In the genomic region with DNA sequence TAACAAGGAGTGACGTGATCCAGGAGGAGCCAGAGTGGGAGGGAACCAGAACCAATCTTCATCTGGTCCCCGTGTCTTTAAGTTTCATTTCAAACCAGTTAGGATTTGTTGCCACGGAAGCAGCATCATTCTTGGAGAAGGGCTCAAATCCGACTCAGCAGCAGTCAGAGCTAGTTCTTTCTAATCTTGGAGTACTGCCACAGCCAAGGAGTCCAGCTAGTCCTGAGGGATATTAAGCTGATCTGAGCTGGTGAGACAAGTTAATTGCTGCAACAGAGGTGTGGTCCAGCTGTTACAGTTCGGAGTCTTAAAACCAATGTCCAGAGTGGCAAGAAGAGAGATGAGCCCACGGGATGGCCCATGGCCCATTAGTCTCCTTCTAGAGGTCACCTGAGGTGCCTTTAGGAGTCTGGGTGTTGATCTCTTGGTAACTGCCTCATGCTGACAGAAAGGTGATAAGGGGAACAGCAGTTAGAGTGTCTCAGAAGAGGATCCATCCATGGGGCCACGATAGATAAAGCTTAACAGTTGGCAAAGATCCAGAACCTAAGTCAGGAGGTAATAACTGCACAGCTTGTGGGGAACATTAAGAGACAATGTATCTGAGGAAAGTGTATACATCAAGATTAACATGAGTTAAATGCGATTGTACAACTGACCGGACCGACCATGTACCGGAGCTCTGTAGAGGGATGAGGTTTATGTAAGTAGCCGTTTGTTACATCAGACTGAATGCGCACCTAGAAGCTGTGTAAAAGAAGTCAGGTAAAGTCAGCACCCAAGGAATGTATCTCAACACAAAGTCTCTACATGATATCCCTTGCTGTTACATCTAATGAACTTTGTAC, we compare ENCODE assay signal across 26 mouse cellular contexts. TPM values are rescaled to one million over a fixed set of nuclear protein-coding genes. Genes with fewer than 3 reads are reported as not detected.
DNase-seq lines count a peak whose midpoint lies in the region; ATAC-seq and TF ChIP-seq lines count a peak whose summit lies in the region.
"Had no signal": no experiment of that assay in that cellular context is flagged by ENCODE, and none has a peak within 500 bp of the region (broad histone marks: within the 10 kb centered on the region; RNA-seq: fewer than 3 reads in every experiment).

No protein-coding gene starts in this region.

- no peak overlapping the region for H3K27ac ChIP-seq in liver, postnatal 0 days (ENCODE audit: low read depth)
- no peak overlapping the region for H3K27ac ChIP-seq in hindbrain, embryonic 13.5 days
- H3K27ac ChIP-seq in forebrain, embryonic 11.5 days (ENCODE audit: low read depth, low read length) = no peak overlapping the region
- H3K27ac ChIP-seq: embryonic facial prominence, embryonic 12.5 days; hindbrain, embryonic 15.5 days; midbrain, embryonic 12.5 days; neural tube, embryonic 15.5 days had no signal

- H3K36me3 ChIP-seq in liver, postnatal 0 days (replicated peaks; ENCODE audit: insufficient read depth, low read length) = no peaks in the 10 kb centered on the region
- no peaks in the 10 kb centered on the region for H3K36me3 ChIP-seq in hindbrain, embryonic 13.5 days
- H3K36me3 ChIP-seq in forebrain, embryonic 11.5 days (ENCODE audit: control insufficient read depth, insufficient read depth, low read length) = no peaks in the 10 kb centered on the region
- H3K36me3 ChIP-seq: embryonic facial prominence, embryonic 12.5 days; hindbrain, embryonic 15.5 days; midbrain, embryonic 12.5 days; neural tube, embryonic 15.5 days had no signal

- no peaks in the 10 kb centered on the region; the same call in 1 of the 2 replicates for H3K9me3 ChIP-seq in liver, postnatal 0 days (ENCODE audit: low read length)
- H3K9me3 ChIP-seq in hindbrain, embryonic 13.5 days = no peaks in the 10 kb centered on the region
- no peaks in the 10 kb centered on the region for H3K9me3 ChIP-seq in forebrain, embryonic 11.5 days (ENCODE audit: control insufficient read depth, low read length)
- H3K9me3 ChIP-seq: embryonic facial prominence, embryonic 12.5 days; hindbrain, embryonic 15.5 days; midbrain, embryonic 12.5 days; neural tube, embryonic 15.5 days had no signal

- no peak for TF ChIP-seq CTCF in liver, postnatal 0 days (IDR thresholded peaks at IDR 0.05; ENCODE audit: low read depth)

- peak; percentile 54 for DNase-seq in kidney, adult 9 months
- no peak for DNase-seq in kidney, postnatal 10 days
- DNase-seq in MEL-GATA-1-ER (ENCODE audit: extremely low read depth, low read depth) = peak; percentile 92
- no peak for DNase-seq in liver, postnatal 0 days
- DNase-seq in layer of hippocampus, postnatal 36 days = no peak
- DNase-seq in forebrain, embryonic 11.5 days (ENCODE audit: low spot score) = no peak
- DNase-seq: B cell, adult 2 months; cerebellum, adult 18-20 months; gastrocnemius, postnatal 10 days; heart, postnatal 14 days; left cerebral cortex, postnatal 4 days; lung, adult 2 months; lung, postnatal 36 days; right cerebral cortex, postnatal 4 days; thymus, postnatal 14 days had no signal

- H3K4me2 ChIP-seq in liver, postnatal 0 days (ENCODE audit: low read depth, low read length) = no peak overlapping the region
- H3K4me2 ChIP-seq in hindbrain, embryonic 13.5 days = no peak overlapping the region
- no peak overlapping the region for H3K4me2 ChIP-seq in forebrain, embryonic 11.5 days (ENCODE audit: low read depth, low read length, severe bottlenecking)
- H3K4me2 ChIP-seq: embryonic facial prominence, embryonic 12.5 days; hindbrain, embryonic 15.5 days; midbrain, embryonic 12.5 days; neural tube, embryonic 15.5 days had no signal

- H3K4me1 ChIP-seq in liver, postnatal 0 days (ENCODE audit: insufficient read depth) = no peaks in the 10 kb centered on the region; the same call in 1 of the 2 replicates
- H3K4me1 ChIP-seq in hindbrain, embryonic 13.5 days (replicated peaks) = no peaks in the 10 kb centered on the region
- no peaks in the 10 kb centered on the region for H3K4me1 ChIP-seq in forebrain, embryonic 11.5 days (replicated peaks; ENCODE audit: control insufficient read depth, insufficient read depth, low read length)
- H3K4me1 ChIP-seq: hindbrain, embryonic 15.5 days; midbrain, embryonic 12.5 days; neural tube, embryonic 15.5 days had no signal

- ATAC-seq in common myeloid progenitor, adult 5-6 weeks (replicated peaks; ENCODE audit: low read depth, poor library complexity, severe bottlenecking) = peak; percentile 77
- peak; percentile 85 for ATAC-seq in liver, postnatal 0 days
- no peak for ATAC-seq in hindbrain, embryonic 13.5 days (ENCODE audit: low FRiP score)
- ATAC-seq in forebrain, embryonic 11.5 days (replicated peaks; ENCODE audit: low FRiP score) = no peak
- ATAC-seq: intestine, postnatal 0 days had no signal

- 64% methylated on average over 13 of the region's 13 CpGs for WGBS in liver, postnatal 0 days (ENCODE audit: insufficient replicate concordance)
- WGBS in hindbrain, embryonic 13.5 days = 90% methylated on average over 13 of the region's 13 CpGs
- 85% methylated on average over 13 of the region's 13 CpGs for WGBS in forebrain, embryonic 11.5 days

- H3K9ac ChIP-seq in liver, postnatal 0 days (replicated peaks) = no peak overlapping the region
- no peak overlapping the region for H3K9ac ChIP-seq in hindbrain, embryonic 13.5 days
- no peak overlapping the region for H3K9ac ChIP-seq in forebrain, embryonic 11.5 days (ENCODE audit: low read length)
- H3K9ac ChIP-seq: embryonic facial prominence, embryonic 12.5 days; hindbrain, embryonic 15.5 days; midbrain, embryonic 12.5 days; neural tube, embryonic 15.5 days had no signal

- no peaks in the 10 kb centered on the region for H3K27me3 ChIP-seq in liver, postnatal 0 days (ENCODE audit: insufficient read depth, low read length)
- H3K27me3 ChIP-seq in hindbrain, embryonic 13.5 days = no peaks in the 10 kb centered on the region
- H3K27me3 ChIP-seq in forebrain, embryonic 11.5 days (ENCODE audit: control insufficient read depth, insufficient read depth, low read length) = no peaks in the 10 kb centered on the region
- H3K27me3 ChIP-seq: embryonic facial prominence, embryonic 12.5 days; hindbrain, embryonic 15.5 days; midbrain, embryonic 12.5 days; neural tube, embryonic 15.5 days had no signal

- TF ChIP-seq EP300 in liver, postnatal 0 days (IDR thresholded peaks at IDR 0.05; ENCODE audit: low read depth) = peak; percentile 99

- no peak overlapping the region for H3K4me3 ChIP-seq in liver, postnatal 0 days (ENCODE audit: low read depth, low read length)
- no peak overlapping the region for H3K4me3 ChIP-seq in hindbrain, embryonic 13.5 days
- no peak overlapping the region for H3K4me3 ChIP-seq in forebrain, embryonic 11.5 days (ENCODE audit: low read depth, low read length)
- H3K4me3 ChIP-seq: embryonic facial prominence, embryonic 12.5 days; hindbrain, embryonic 15.5 days; midbrain, embryonic 12.5 days; myocyte; neural tube, embryonic 15.5 days had no signal

RNA-seq across cellular contexts. Expression of gene Trcg1, which starts 10.4 kb away (rescaled TPM):
- not detected in 2 replicates for total RNA-seq in common myeloid progenitor, adult 5-6 weeks (2017)
- not detected in 2 replicates for polyA plus RNA-seq in liver, postnatal 0 days (2015; fragmentation: Nextera tagmentation; extraction: Ambion mirVana)
- polyA plus RNA-seq in hindbrain, embryonic 13.5 days (2015; fragmentation: Nextera tagmentation; extraction: Ambion mirVana) = not detected in 2 replicates
- total RNA-seq in layer of hippocampus, postnatal 36 days (2021) = not detected
- polyA plus RNA-seq in forebrain, embryonic 11.5 days (2014; fragmentation: Nextera tagmentation; extraction: Ambion mirVana) = 0.09 TPM in 1 of 2 replicates, not detected in the other
- total RNA-seq: gastrocnemius, postnatal 10 days; heart, adult 8-10 months; heart, postnatal 14 days; left cerebral cortex, postnatal 4 days had no signal
- polyA plus RNA-seq: cortical plate, adult 2 months; embryonic facial prominence, embryonic 12.5 days; hindbrain, embryonic 15.5 days; intestine, postnatal 0 days; lung, adult 2 months; midbrain, embryonic 12.5 days; myocyte; neural tube, embryonic 15.5 days; stomach, embryonic 14.5 days had no signal

RNA-seq across cellular contexts. Expression of gene 1700017B05Rik, which starts 36.4 kb away (rescaled TPM):
- 19.6 and 31.9 TPM in 2 replicates for total RNA-seq in common myeloid progenitor, adult 5-6 weeks (2017)
- 10.1 and 10.4 TPM in 2 replicates for polyA plus RNA-seq in liver, postnatal 0 days (2015; fragmentation: Nextera tagmentation; extraction: Ambion mirVana)
- polyA plus RNA-seq in hindbrain, embryonic 13.5 days (2015; fragmentation: Nextera tagmentation; extraction: Ambion mirVana) = 3.8 and 5.4 TPM in 2 replicates
- 10 to 100 TPM; 31.7 to 33.8 TPM for total RNA-seq in layer of hippocampus, postnatal 36 days (2021)
- polyA plus RNA-seq in forebrain, embryonic 11.5 days (2014; fragmentation: Nextera tagmentation; extraction: Ambion mirVana) = 12.5 TPM in 2 replicates

Comparison
In these comparisons a context has a peak if more than half of its experiments do, and no peak if none do; other contexts are left out.
1. DNase-seq: peak in kidney, adult 9 months (single experiment) and MEL-GATA-1-ER (single experiment); none in kidney, postnatal 10 days (single experiment), liver, postnatal 0 days (single experiment), layer of hippocampus, postnatal 36 days (0 of 2) and forebrain, embryonic 11.5 days (single experiment).
2. ATAC-seq: peak in common myeloid progenitor, adult 5-6 weeks (single experiment) and liver, postnatal 0 days (single experiment); none in hindbrain, embryonic 13.5 days (single experiment) and forebrain, embryonic 11.5 days (single experiment).